Mouse (Mus musculus) ZHBTc4 (cell line): ENCODE measurements at regions not wholly inside any gene's neighbourhood (a gene's known extent, or its start where the extent isn't known, plus 50 kb on each side); places are given as distances from the start of the nearest gene placed in this dataset.

Experiments
- DNase-seq: peaks from one replicate; pipeline ENCODE4 v3.0.0-alpha.2; 2011; ENCODE audit warnings: low read depth, low spot score

DNA sequence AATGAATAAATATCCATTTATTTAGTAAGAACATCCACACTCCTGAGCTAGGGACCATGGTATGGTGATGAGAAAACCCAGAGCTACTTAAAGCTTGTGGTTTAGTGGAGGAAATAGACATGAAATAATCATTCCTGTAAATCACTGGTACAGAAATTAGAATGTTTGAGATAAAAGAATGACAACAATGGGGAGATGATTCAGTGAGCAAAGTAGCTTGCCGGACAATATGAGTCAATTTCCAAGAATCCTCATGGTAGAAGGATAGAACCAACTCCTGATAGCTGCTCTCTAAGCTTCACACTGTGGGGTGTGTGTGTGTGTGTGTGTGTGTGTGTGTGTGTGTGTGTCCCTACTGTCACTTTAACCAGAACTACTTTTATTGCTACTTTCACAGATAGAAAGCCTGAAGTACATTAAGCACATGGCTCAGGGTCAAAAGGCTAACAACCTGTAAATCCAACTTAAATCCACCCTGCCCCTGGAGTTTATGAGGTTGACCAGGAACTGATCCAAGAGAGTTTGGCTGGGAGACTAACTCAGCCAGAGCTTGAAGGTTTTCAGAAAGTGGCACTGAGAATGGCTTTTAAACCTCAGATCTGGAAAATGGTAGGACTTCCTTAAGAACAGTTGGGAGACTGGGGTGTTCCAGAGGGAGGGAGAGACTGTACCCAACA is 336.9 kb upstream of the Gcfc2 start:
- no peak for DNase-seq

DNA sequence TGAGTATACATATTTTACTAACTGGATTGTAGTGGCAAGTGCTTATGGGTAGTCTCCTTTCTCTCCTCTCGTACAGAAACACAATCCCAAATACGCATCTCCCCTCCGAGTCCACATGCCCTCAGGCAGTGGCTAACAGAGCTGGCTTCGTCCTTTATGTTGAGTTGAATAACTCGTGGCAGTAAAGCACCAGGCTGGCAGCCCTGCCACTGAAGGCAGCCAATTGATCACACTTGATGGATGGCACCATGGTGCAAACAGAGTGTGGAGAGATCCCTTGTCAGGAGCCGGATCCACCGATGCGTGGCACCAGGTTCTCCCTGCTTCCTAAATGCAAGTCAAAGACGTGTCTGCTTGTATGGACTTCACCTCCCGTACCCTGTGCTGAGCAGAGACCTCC is 333.7 kb upstream of the Gcfc2 start:
- no peak for DNase-seq

DNA sequence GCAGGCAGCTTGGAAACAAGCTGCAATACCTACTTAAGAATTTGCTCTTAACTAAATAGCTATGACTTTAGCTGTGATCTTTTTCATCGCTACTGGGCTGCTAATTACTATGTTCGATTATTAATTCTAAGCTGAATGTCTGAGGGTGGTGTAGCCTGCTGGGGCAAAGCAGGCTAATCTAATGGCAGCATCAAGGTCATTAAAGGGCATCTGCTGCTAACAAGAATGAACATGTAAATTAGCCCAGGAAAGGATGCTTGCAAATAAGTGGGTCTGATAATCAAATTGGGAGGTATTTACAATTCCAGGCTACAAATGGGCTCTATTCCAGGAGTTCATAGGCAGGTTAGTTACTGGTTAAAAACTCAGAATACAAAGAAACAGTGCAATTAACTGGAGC is 327.5 kb upstream of the Gcfc2 start:
- DNase-seq, result no peak

DNA sequence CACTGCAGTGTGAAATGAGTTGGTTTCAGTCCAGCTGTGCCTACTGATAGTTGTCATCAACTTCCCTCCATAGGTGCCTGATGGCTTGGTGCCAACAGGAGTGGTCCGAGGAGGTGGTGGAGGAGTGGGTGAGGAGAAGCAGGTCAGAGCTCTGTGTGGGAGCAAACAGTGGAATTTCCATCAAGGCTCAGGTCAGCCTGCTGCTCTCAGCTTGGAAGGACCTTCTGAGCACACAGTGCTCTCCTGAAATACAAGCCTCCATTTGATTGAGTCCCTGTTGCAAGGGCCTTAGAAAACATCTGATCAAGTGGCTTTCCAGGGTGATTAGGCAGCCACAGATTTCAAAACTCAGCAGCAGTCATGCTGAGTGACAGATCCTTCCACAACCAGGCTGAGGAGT is 314.8 kb upstream of the Gcfc2 start:
- DNase-seq, result no peak

DNA sequence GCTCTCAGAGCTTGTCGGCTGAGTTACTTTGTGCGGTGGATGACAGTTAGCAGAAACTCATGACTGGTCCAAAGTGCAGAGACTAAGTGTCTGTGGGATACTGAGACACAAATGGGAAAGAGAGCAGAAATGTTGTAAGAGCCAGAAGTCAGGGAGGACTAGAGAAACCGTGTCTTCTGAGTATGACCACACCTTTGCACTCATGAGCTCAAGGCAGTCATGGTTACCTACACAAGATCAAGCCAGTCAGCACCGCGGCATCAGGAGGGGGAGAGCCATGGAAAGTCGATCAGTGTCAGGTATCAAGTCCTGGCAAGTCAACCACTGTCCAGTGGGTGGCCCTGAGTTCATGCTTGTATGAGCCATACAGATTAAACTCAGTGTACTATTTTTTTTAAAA is 311.5 kb upstream of the Gcfc2 start:
- no peak for DNase-seq

DNA sequence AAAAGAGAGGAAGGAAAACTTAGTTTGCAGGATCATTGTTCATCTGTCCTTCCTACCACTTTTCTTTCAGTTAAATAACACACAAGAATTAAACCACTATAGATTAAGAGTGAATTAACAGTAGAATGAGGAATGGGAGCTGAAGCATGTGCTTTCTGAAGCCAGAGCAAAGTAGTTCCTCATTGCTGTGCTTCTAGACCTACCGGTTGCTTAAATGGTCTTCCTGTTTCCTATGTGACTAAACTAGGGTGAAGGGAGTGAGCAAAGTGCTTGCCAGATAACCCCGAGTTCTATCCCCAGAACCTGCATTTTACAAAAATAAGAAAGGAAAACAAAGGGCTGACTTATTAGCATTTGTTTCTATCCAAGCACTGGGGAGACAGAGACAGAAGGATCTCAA is 305.5 kb upstream of the Gcfc2 start:
- DNase-seq, result no peak

DNA sequence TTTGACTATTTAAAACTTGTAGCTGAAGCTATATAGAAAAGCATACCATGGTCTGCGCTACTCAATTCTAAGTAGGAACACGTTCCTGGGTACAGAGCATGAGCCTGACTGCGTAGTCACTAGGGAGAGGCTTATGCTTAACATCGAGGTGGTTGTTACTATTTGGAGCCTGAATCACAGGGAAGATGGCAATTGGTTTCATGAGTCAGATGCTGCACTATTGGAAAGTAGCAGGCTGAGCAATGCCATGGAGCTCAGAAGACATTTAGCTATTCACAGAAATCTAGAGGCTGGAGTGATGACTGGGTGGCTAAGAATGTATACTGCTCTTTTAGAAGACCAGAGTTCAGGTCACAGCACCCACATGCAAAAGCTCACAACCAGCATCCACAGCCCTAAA is 302.4 kb upstream of the Gcfc2 start:
- no peak for DNase-seq

DNA sequence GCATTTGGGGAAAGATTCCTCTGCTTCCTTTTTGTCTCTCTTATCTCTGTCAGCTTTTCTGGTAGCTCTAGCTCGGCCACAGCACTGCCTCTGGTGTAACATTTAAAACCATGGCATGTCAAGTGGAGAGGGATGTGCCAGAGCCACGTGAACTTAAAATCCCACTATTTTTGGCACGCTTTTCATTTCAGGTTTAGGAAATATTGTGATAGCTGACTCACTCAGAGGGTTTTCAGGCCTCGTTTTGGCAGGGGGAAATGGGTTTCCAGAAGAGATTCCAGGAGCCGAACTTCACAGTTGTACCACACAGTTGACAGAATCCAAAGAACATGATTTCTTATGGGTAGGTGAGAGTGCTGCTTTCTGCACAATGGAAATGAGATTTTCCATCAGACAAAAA is 300.8 kb upstream of the Gcfc2 start:
- DNase-seq, result no peak

DNA sequence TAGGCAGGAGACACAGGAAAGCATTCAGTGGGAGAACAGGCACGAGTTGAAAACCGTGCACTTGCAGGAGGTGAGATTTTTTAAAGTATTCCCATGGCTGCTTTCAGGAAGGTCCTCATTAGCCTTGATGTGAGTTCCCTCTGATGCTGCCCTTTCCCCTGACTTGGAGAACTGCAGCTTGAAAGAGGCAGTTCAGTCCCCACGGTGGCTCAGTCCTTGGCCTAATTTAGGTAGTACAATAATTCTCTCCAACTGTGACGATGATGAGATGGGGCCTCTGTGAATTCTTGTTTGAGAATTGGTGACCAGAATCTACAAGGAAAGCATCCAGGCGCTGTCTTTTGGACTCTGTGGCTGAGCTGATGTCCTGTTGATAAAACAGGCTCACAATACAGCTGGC is 298.5 kb upstream of the Gcfc2 start:
- DNase-seq, result no peak

DNA sequence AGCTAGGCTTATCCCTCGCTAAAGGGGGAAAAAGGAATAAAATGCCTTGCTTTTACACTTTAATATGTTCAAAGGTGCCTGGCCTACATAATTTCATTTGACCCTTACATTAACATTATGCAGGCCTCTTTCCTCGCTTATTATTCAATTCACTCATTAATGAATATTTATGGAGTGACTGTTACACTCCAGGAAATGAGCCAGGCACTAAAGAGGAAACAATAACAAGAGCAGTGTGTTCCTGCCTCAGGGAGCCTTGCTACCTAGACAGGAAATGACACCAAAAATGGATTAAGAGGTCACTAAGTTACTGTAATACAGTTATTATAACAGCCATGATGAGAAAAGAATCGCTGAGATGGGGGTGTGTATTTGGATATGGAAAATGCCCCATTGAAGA is 289.9 kb upstream of the Gcfc2 start:
- no peak for DNase-seq

DNA sequence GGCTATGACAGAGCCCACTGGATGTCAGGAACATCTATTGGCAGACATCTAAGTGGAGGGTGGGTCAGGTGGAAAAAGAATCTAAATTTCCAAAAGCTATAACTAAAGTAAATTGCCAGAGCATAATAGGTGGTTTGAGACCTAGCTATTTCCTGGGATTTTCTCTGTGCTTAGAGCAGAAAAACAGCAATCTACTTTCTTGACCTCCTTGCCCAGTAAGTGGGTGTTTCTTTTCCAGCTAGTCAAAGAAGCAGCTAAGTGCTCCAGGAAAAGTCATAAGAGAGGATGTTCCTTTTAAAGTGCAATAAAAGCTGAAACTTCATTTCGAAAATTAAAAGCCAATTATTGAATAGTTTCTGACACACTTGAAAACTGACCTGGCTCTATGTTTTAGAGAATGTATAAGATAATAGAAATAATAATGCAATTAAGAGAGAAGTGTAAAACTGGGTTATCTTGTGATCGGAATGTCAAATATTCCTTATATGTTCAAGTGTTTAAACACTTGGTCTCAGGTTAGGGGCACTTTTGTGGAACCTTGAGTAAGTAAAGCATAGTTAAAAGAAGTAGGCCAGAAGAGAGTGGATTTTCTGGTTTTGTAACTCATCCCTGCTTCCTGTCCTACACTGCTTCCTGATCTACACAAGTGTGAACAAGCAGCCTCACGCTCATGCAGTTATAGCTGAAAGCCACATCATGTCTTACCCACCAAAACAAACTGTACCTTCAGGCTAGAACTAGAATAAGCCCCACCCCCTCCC is 275.7 kb upstream of the Gcfc2 start:
- DNase-seq, result no peak

DNA sequence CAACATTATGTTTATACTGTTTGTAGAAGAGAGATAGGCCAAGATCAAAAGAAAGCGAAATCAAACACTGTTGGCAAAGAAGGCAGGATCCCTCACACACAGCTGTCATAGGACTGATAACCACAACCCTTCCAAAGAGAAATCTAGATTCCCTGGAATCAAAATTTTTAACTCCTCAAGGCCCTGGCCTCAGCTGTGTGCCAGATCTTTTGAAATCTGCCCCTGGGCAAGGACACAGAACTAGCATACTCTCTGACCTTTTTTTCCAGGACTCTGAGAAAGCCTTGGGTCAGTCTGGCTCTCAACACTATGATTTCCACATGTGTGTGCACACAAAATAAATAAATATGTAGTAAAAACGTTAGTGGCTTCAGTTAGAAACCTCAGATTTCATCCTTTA is 271.6 kb upstream of the Gcfc2 start:
- no peak for DNase-seq

DNA sequence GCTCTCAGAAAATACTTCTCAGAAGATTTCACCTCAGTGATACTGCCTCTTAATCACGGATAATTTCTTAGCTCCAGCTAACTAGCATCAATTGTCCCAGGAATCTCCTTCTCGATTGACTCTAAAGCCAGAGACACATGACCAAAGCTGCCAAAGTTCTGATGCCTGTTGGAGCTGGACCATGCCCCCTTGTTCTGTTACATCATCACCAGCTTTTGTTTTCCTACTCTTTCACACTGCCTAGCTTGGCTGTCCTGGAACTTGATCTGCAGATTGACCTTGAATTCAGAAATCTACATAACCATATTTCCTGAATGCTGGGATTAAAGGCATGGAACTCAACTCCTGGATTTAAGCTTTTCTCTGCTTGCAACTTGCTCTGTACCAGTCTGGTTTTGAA is 268.3 kb upstream of the Gcfc2 start:
- no peak for DNase-seq

DNA sequence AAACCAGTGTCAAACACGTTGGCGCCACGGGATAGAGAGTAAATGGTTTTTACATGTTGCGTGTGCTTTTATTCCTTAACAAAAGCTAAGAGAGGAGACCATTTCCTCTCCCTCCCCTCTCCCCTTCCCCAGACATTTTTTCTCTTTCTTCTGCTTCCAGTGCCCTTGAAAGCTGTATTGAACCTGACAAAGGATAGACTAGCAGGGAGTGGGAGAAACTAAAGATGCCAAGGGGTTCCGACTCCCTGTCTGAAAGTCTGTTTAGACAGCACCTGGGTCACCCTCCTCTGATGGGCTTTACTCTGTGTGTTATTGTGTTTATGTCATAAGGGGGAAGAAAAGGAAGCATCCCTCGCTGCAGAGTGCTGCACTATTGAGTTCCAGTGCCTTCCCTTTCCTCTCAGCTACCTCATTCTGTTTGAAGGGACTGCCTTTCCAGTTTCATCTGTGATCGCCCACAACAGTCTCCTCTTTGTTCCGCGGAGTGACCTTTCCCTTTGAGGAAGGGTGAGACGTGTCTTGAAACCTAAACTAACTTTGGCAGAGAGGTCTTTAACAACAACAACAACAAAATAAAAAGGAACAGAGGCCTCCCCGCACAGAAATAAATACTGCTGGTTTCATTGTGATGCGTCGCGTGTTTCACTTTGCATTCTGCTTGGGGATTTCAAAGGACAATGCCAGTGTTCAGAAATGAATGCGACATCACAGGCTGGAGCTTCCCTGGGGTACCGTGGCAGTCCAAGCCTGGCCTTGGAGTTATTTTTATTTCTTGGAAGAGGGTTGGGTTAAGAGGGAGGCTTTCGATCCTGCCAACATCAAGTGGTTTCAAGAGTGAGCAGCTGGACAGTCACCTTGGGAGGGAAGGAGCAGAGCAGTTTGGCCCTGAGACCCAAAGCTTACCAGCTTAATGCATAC is 262.7 kb upstream of the Gcfc2 start:
- peak; percentile 64 for DNase-seq

DNA sequence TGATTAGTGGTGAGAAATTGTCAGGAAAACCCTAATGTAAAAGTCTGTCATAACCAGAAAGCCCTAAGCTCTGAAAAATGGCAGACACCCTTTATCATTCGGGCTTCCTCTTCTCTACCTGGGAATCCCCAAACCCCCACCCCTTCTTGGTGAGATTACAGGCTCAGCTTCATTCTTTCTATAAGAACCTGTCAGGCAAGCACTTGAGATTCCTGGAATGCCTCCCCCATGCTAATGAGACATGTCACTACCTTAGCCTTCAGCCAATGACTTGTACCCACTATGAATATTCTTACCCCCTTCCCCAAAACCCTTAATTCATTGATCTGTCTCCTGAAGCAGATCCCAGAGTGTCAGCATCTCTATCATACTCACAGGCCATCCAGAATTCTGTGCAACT is 254.5 kb upstream of the Gcfc2 start:
- DNase-seq, result no peak

DNA sequence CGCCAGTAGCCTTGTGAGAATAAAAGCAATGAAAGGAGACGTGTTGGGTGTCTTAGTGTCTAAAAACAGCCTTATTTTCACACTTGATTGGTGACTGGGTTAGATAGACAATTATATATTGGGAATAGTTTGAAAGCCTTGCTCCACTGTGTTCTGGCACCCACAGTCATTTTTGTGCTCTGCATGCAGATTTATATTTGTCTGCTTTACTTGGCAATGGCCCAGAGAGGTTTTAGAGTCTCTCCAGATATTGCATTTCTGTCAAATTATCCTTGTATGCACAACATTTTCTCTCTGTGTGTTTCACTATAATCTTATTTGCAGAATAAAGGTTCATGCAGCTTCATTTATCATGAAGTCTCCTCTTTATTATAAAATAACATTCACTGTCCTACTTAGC is 250.2 kb upstream of the Gcfc2 start:
- DNase-seq, result no peak

DNA sequence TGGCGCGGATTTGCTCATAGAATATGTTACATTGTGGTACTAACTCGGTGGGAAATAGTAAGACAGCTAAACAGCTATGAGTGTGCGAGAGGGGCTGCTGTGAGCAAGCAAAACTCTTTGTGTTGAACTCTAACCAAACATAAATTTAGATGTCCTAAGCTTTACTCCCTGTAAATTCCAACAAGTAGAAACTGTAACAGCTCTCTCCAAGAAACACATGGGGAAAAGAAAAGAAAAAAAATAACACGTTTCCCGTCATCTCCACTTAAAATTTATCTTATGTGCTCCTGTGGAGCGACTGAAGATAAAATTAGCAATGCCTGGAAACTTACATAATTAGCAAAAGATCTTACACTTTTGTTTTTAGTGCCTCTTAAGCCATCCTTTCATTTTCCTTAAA is 226.2 kb upstream of the Gcfc2 start:
- no peak for DNase-seq

DNA sequence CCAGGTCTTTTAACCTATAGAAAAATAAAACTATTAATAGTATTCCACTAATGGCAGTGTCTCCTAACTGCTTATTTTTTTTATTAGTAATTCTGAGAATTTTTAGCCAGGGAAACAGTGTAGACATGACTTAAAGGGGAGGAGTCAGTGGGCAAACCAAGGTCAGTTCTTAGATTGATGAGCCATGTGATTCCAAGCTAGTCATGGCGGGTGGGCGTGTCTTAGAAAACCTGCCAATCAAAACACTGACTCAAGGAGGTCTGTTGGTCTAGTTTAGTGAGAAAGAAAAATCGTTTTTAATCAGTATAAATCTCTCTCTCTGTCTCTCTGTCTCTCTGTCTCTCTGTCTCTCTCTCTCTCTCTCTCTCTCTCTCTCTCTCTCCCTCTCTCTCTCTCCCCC is 225.3 kb upstream of the Gcfc2 start:
- DNase-seq, result no peak

DNA sequence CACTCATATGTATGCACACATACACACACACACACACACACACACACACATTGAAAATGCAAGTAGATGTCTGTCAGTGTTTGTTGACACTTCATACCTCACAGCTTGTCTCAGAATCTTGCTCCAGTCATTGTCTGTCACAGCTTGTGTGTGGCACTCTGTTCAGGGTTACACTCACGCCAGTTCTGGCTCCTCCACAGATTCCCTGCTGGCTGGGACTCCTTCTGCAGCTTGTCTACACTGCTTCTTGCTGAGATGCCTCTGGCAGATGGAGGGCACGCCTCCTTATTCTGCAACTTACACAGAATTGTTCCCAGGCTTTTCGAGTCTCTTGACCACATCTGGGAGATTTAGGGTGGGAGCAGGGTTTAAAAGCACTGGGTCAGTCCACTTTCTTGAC is 208.6 kb upstream of the Gcfc2 start:
- no peak for DNase-seq

DNA sequence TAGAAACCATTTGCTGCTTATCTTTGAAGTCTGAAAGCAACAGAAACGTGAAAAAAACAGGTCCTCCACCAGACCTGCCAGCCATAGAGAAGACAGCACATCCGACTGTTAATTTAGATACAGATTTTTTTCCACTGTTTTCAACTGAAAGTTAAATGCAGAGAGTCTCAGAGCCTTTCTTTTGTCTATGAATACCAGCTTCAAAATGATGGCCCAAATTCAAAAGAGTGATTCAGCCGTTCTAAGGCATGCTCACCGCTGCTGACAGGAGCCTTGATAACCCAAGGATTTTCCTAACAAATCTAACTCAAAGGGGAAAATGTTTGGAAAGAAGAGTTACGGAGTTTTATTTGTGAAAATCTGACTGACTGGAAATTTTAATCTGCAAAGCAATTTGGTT is 207.1 kb upstream of the Gcfc2 start:
- DNase-seq, result no peak

DNA sequence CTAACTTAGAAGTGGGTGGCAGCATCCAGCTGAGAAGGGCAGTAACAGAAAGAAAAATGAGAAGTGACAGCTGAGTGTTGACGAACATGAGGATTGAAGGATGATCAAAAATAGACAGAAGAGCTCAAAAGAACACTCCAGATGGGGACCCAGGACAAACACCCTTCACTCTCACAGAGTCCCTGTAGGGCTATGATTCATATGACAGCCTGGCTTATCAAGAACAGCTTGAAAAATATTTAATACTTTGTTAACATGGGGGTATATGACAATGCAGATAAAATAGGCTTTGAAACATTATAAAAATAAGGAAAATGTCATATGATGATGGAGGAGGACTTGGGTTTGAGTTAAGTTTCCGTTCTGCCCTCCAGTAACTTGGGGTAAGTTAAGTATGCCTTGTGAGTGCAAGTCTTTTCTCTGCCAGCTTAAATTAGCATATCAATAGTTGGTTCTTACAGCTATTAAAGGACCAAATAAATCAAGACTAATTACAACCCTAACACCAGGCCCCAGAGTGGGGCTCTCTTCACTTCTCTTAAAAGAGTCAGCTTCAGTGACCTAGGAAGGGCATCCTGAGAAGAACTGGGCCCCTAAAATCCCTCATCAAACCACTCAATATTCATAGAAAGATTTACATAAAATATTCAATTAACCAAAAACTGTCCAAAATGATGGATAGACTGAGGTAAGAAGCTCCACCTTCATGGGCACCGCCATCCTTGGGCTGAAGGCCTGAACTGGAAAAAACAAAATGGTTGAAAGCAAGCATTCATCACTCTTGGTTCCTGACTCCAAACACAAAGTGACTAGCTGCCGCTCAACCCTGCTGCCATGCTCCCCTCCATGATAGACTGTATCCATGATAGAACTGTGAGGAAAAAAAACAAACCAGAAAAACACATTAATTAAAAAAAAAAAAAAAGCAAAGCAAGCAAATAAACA is 198.6 kb upstream of the Gcfc2 start:
- no peak for DNase-seq
